Mouse (Mus musculus): ENCODE measurements around the gene Setd3. TPM values are rescaled to one million over a fixed set of nuclear protein-coding genes. Genes with fewer than 3 reads are reported as not detected.

The Setd3 gene
- polyA plus RNA-seq, 1 experiment from 2014 or later, result 114 TPM

- Histone ChIP-seq H3K9ac (no peak overlapping the region), H3K9me3 (no peaks in the 10 kb centered on the region), H3K27ac (no peak overlapping the region), H3K4me2 (replicated peaks) (no peak overlapping the region), H3K4me3 (no peak overlapping the region), H3K4me1 (no peaks in the 10 kb centered on the region), H3K36me3 (no peaks in the 10 kb centered on the region), H3K27me3 (replicated peaks) (no peaks in the 10 kb centered on the region)
- 83% methylated on average over 8 of the region's 8 CpGs for WGBS
- ATAC-seq (ENCODE audit: low FRiP score, low read depth), result no peak
Observed at GRCm38 (mm10) chr12:108100181-108100580, 78.9 kb downstream of the Setd3 start.

- no peak overlapping the region for H3K27ac ChIP-seq
- H3K27me3 ChIP-seq (replicated peaks), result no peaks in the 10 kb centered on the region
- no peak overlapping the region for H3K4me2 ChIP-seq (replicated peaks)
- no peaks in the 10 kb centered on the region for H3K36me3 ChIP-seq
- no peak for ATAC-seq (ENCODE audit: low FRiP score, low read depth)
- H3K9ac ChIP-seq, result no peak overlapping the region
- H3K4me3 ChIP-seq, result no peak overlapping the region
- H3K9me3 ChIP-seq, result no peaks in the 10 kb centered on the region
- 73% methylated on average over 18 of the region's 18 CpGs for WGBS
- no peaks in the 10 kb centered on the region for H3K4me1 ChIP-seq
Observed at GRCm38 (mm10) chr12:108098201-108098980, 80.7 kb downstream of the Setd3 start.

DNA sequence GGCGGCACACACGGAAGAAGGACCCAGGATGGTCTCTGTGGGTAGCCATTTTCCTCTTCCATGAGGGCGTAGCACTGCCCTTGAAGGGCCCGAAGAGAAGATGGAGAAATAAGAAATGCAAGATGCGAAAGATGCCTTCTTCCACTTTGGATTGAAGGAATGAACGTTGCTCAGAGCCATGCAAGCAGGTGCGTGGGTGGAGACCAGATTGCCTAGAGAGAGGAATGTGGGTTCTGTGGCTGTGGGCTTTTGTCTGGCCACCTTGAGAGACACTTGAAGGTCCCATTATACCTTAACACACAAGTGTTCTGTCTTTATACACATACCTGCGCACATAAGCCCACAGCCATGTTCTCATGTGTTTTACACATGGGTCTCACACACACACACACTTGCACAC is 81.5 kb downstream of the Setd3 start:
- H3K9ac ChIP-seq, result no peak overlapping the region
- no peak overlapping the region for H3K27ac ChIP-seq
- no peak for ATAC-seq (ENCODE audit: low FRiP score, low read depth)
- H3K9me3 ChIP-seq, result no peaks in the 10 kb centered on the region
- whole genome bisulfite sequencing, result 94% methylated on average over 8 of the region's 8 CpGs
- H3K4me3 ChIP-seq, result no peak overlapping the region
- H3K4me1 ChIP-seq, result no peaks in the 10 kb centered on the region
- no peak overlapping the region for H3K4me2 ChIP-seq (replicated peaks)
- H3K36me3 ChIP-seq, result no peaks in the 10 kb centered on the region
- no peaks in the 10 kb centered on the region for H3K27me3 ChIP-seq (replicated peaks)

DNA sequence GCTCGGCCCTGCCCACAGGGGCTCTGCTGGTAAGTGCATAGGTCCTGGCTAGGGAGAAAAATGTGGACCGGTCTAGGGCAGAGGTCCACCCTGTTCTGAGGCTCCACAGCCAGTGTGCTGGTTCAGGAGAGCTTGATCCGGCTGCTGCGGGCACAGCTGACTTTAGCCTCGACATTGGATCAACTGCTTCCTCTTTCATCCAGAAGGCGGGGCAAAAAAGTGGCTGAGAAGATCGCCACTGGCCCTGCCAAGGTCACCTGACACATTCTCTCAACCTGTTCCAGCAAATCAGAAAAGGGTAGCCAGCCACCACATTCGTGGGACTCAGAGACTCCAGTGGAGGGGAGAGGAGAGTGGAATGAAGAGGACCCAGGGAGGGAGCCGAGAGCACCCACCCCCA is 90.9 kb downstream of the Setd3 start:
- no peak overlapping the region for H3K4me2 ChIP-seq (replicated peaks)
- no peak overlapping the region for H3K4me3 ChIP-seq
- no peaks in the 10 kb centered on the region for H3K27me3 ChIP-seq (replicated peaks)
- H3K36me3 ChIP-seq, result no peaks in the 10 kb centered on the region
- no peak overlapping the region for H3K9ac ChIP-seq
- ATAC-seq (ENCODE audit: low FRiP score, low read depth), result no peak
- H3K9me3 ChIP-seq, result no peaks in the 10 kb centered on the region
- H3K27ac ChIP-seq, result no peak overlapping the region
- H3K4me1 ChIP-seq, result no peaks in the 10 kb centered on the region
- WGBS, result 76% methylated on average over 9 of the region's 9 CpGs

GRCm38 (mm10) chr12:108087489-108087888 is 91.6 kb downstream of the Setd3 start:
- H3K9me3 ChIP-seq, result no peaks in the 10 kb centered on the region
- no peaks in the 10 kb centered on the region for H3K36me3 ChIP-seq
- H3K4me1 ChIP-seq, result no peaks in the 10 kb centered on the region
- no peaks in the 10 kb centered on the region for H3K27me3 ChIP-seq (replicated peaks)
- H3K9ac ChIP-seq, result no peak overlapping the region
- H3K4me3 ChIP-seq, result no peak overlapping the region
- ATAC-seq (ENCODE audit: low FRiP score, low read depth), result no peak
- H3K4me2 ChIP-seq (replicated peaks), result no peak overlapping the region
- WGBS, result 85% methylated on average over 2 of the region's 2 CpGs
- no peak overlapping the region for H3K27ac ChIP-seq

DNA sequence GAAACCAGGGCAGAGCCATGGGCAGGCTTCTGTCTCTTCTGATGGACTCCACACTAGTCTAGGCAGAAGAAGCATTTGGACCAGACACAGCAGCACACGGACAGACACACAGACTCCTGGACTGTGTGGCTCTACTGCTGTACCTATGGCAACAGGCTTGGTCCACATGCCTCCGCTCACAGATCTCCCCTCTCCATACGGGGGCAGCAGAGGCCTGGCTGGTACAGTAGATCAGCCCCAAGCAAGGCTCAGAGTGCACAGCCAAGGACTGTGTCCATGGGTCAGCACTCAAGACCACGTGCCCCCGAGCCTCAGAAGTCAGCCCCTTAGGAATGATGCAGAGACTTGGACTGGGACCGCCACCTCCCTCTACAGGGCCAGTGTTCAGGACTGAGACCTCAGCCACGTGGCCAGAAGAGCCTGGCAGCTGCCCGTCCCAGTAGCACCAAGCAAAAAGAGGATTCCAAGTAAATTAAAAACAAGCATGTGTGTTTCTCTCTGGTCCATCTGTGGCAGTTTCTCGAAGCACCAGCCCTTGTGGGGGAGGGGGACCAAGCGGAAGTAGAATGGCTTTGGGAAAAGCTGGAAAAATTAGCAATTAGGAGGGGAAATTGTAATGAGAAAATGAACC is 100.9 kb downstream of the Setd3 start:
- ATAC-seq (ENCODE audit: low FRiP score, low read depth), result no peak
- H3K27me3 ChIP-seq (replicated peaks), result no peaks in the 10 kb centered on the region
- no peaks in the 10 kb centered on the region for H3K9me3 ChIP-seq
- no peaks in the 10 kb centered on the region for H3K4me1 ChIP-seq
- no peaks in the 10 kb centered on the region for H3K36me3 ChIP-seq
- H3K27ac ChIP-seq, result no peak overlapping the region
- no peak overlapping the region for H3K4me2 ChIP-seq (replicated peaks)
- WGBS, result 79% methylated on average over 10 of the region's 10 CpGs
- no peak overlapping the region for H3K9ac ChIP-seq
- H3K4me3 ChIP-seq, result no peak overlapping the region

- H3K27ac ChIP-seq, result no peak overlapping the region
- no peaks in the 10 kb centered on the region for H3K27me3 ChIP-seq (replicated peaks)
- WGBS, result 77% methylated on average over 5 of the region's 5 CpGs
- no peaks in the 10 kb centered on the region for H3K36me3 ChIP-seq
- H3K9ac ChIP-seq, result no peak overlapping the region
- no peaks in the 10 kb centered on the region for H3K9me3 ChIP-seq
- no peak for ATAC-seq (ENCODE audit: low FRiP score, low read depth)
- no peak overlapping the region for H3K4me2 ChIP-seq (replicated peaks)
- H3K4me3 ChIP-seq, result no peak overlapping the region
- H3K4me1 ChIP-seq, result peaks cover 8% of the 10 kb centered on the region
Observed at GRCm38 (mm10) chr12:108072907-108073306, 106.2 kb downstream of the Setd3 start.

DNA sequence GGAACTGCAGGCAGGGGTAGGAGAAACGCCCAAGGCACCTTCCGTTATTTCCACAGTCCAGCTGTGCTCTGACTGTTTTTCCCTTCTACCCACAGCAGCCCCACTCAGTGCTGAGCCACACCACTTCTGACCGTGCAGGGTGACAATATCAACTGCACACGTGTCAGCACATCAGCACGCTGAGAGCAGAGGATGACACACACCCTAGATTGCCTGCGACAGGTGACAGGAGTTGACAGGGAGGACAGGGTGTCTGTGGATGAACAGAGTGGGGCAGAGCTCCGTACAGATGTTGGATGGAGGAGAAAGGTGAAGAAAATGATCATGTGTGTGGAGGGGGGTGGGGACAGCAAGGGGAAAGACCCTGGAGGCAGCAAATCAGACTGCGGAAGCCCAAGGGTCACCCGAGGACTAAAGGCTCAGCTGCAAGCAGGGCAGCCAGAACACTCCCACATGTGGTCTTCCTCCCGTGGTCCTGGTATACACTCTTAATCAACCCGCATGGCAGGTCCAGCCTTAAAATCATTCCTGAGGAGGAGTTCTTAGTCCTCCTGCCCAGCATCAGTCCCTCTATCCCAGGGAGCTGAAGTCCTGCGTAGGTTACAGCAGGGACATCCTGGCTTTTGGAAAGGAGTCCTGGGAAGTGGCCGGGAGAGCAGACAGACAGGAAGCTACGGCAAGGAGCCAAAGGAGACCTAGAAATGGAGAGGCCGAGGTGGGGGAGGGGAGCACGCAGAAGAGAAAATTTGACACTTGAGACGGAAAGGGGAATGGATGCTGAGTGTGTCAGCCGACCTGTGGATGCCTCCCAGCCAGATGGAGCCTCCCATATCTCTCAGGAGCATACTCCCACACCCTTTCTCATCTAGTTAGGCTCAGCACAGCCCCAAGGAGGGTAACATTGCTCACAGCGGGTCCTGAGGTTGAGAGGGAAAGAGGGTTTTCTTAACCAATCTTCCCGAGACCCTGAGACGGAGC is 108.1 kb downstream of the Setd3 start:
- H3K9ac ChIP-seq, result no peak overlapping the region
- H3K27me3 ChIP-seq (replicated peaks), result no peaks in the 10 kb centered on the region
- no peaks in the 10 kb centered on the region for H3K36me3 ChIP-seq
- peaks cover 8% of the 10 kb centered on the region for H3K4me1 ChIP-seq
- 67% methylated on average over 21 of the region's 21 CpGs for WGBS
- H3K4me3 ChIP-seq, result no peak overlapping the region
- no peak overlapping the region for H3K4me2 ChIP-seq (replicated peaks)
- no peaks in the 10 kb centered on the region for H3K9me3 ChIP-seq
- H3K27ac ChIP-seq, result no peak overlapping the region
- no peak for ATAC-seq (ENCODE audit: low FRiP score, low read depth)

- H3K9ac ChIP-seq, result no peak overlapping the region
Observed at GRCm38 (mm10) chr12:108069504-108069903, 109.6 kb downstream of the Setd3 start.

DNA sequence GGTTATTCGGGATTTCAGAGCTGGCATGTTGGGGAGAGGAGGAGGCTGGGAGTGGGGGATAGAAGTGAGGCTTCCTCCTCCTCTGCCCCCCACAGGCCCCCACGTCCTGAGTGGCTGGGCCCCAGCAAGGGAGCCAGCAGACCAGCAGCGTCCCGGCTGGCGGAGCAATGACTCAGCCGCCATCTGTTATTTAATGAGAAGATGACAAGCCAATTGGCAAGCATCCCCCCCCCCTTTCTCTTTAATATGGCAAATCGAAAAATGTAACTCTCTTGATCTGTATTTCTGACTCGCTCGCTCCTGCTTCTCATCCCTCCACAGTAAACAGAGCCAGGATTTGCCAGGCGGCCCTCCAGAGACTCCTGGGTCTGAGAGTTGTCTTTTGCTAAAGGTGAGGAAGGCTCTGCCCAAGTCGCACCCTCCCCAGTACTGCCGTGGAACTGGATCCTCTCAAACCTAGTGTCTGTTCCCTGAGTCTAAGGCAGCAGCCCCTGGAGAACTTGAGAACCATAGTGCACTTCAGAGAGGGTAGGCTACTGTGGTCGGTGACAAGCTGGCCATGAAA is 111.2 kb downstream of the Setd3 start:
- Histone ChIP-seq H3K9me3 (no peaks in the 10 kb centered on the region), H3K4me3 (no peak overlapping the region), H3K4me2 (replicated peaks) (no peak overlapping the region), H3K9ac (no peak overlapping the region), H3K27ac (no peak overlapping the region), H3K4me1 (peaks cover 16% of the 10 kb centered on the region), H3K27me3 (replicated peaks) (no peaks in the 10 kb centered on the region), H3K36me3 (no peaks in the 10 kb centered on the region)
- no peak for ATAC-seq (ENCODE audit: low FRiP score, low read depth)
- WGBS, result 79% methylated on average over 13 of the region's 13 CpGs

More at GRCm38 (mm10) chr12:108069504-108069903, 109.6 kb downstream of the Setd3 start:
- H3K9me3 ChIP-seq, result no peaks in the 10 kb centered on the region
- no peak overlapping the region for H3K27ac ChIP-seq
- H3K4me3 ChIP-seq, result no peak overlapping the region
- peaks cover 8% of the 10 kb centered on the region for H3K4me1 ChIP-seq
- 69% methylated on average over 6 of the region's 6 CpGs for WGBS
- H3K36me3 ChIP-seq, result no peaks in the 10 kb centered on the region
- H3K27me3 ChIP-seq (replicated peaks), result no peaks in the 10 kb centered on the region
- ATAC-seq (ENCODE audit: low FRiP score, low read depth), result no peak
- no peak overlapping the region for H3K4me2 ChIP-seq (replicated peaks)

GRCm38 (mm10) chr12:108067231-108067630 is 111.9 kb downstream of the Setd3 start:
- Histone ChIP-seq H3K27me3 (replicated peaks) (no peaks in the 10 kb centered on the region), H3K27ac (no peak overlapping the region), H3K9ac (no peak overlapping the region), H3K4me2 (replicated peaks) (no peak overlapping the region), H3K4me1 (peaks cover 16% of the 10 kb centered on the region), H3K9me3 (no peaks in the 10 kb centered on the region), H3K36me3 (no peaks in the 10 kb centered on the region), H3K4me3 (no peak overlapping the region)
- WGBS, result 92% methylated on average over 3 of the region's 3 CpGs
- no peak for ATAC-seq (ENCODE audit: low FRiP score, low read depth)

Data from neural tube, embryonic 12.5 days (tissue).